Mouse (Mus musculus): ENCODE measurements around the gene Cwf19l1.

Gene Cwf19l1

GRCm38 (mm10) chr19:44110356-44110755, 25.3 kb downstream of the Cwf19l1 start:
- 92% methylated on average over 9 of the region's 9 CpGs for WGBS

DNA sequence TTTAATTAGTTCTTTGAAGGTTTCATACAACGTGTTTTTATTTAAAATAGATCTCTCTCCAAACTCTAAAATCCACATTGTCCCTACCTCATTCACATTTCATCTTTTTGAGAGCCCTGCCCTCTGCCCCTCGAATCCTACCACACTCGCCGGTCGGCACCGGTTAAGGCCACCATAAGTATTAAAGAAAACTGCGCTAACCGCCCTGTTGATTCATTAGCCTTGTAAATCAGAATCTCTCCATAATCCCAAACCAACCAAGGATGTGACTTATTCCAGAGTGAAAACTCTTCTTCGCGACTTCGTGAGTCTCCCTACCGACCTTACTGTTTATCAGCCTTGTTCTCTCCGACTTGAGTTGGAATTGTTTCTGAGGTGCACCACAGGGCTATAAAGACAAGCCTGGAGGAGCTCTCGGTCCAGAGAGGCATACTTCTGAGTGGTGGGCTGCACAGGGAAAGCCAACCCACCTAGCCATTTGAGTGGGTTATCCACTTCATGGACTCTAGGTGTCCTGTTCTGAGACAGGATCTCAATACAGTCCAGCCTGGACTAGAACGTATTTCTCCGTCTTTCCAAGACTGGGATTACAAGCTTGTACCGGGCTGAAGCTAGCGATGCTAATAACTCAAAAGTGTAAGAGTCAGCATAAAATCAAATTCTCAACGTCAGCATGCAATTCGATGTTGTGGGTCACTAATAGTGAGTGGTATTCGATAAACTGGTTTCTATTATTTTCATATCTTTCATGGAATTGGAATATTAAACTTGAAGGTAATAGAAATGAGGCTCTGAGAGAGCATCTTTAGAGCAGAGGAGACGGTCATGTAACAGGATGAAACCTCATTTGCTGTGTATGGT, 27.8 kb downstream of the Cwf19l1 start:
- 23% methylated on average over 22 of the region's 22 CpGs for WGBS

DNA sequence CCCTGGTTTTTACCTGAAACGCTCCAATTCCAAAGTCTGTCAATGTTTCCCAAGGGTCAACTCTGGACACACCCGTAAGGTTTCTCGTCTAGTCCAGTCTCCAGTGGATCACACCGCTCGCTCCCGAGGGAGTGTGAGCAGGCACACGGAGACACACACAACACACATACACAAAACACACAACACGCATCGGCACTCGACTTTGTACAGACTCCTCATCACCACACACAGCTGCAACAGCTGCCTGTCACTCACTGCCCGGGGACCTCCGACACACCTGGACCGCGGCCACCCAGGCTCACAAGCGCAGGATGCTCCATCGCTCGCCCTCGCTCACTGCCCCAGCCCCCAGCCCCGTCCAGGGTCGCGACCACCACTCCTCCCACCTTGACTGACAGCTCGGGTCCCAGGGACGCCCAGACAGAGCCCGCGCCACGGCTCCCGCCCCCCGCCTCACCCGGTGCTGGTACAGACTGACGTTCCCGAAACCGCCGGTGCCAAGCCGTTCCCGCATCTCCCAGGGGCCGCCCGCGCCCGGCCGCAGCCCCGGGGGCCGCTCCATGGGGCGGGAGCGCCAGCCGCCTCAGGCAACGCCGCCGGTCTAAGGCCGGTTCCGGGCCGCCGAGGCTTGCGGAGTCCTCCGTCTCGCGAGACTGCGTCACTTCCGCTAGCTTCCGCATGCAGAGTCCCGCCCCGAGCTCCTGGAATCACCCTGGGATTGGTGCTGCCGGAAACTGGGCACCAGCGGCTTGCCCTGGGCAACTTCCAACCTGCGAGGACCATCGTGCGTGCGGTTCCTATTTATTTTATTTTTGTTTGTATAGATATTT, 28.6 kb downstream of the Cwf19l1 start, which contains the start of gene Chuk:
Gene Chuk (minus strand): TSS at position 650 of the 830 bp plus-strand sequence.
- under 1% methylated on average over 67 of the region's 67 CpGs for WGBS

DNA sequence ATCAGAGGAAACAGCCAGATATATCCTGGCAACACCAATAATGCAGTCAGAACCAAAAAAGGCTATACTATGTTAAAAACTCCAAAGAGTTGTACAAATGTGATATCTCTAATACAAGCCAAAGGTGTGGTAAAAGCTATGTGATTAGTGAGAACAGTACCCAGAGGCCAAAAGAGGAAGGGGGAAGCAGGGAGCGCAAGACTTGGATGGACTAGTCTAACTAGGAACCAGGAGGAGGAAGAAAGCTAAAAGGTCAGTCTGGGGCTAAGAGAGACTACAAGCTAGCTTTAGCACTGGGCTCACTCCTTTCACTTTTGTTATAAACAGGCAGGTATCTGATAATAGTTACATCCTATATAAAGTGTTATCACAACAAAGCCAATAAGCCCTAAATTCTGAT, 31.3 kb downstream of the Cwf19l1 start:
- WGBS: 89% methylated on average over 1 of the region's 1 CpGs

DNA sequence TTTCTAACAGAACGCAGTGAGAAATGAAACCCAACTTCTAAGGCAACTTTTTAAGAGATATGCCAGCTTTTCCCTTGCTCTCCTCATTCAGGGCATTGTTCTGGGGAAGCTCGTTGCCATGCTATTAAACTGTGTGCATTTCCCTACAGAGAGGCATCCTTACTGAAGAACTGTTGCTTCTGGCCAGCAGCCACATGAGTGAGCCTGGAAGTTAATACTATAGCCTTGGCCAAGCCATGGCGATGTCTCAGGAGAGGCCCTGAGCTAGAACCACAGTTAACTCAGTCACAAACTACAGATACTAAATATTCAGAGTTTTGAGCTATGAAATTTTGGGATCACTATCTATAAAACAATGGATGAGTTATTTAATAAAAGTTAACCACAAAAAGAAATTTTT, 32.7 kb downstream of the Cwf19l1 start:
- 73% methylated on average over 3 of the region's 3 CpGs for WGBS

- WGBS: 41% methylated on average over 3 of the region's 3 CpGs
Observed at GRCm38 (mm10) chr19:44086278-44086677, 49.4 kb downstream of the Cwf19l1 start.

DNA sequence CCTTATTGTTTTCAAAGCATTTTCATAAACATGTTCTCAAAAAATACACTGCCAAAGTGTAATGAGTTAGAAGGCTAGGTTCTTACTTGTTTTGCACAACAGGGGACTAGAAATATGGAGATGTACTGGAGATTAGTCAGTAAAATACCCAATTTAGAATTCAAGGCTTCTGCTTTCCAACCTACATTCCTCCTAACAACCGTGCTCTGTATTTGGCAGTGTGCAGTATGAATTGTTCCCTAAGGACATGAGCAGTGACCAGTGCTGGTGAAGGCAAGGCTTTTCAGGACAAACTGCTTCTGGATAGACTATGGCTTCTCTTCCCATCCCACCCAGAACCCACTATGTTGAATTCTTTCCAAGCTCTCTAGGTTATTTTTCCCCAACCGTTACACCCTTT, 54.8 kb downstream of the Cwf19l1 start:
- WGBS: 48% methylated on average over 2 of the region's 2 CpGs

- WGBS: 46% methylated on average over 2 of the region's 2 CpGs
Observed at GRCm38 (mm10) chr19:44080023-44080422, 55.7 kb downstream of the Cwf19l1 start.

- WGBS: 88% methylated on average over 4 of the region's 4 CpGs
Observed at GRCm38 (mm10) chr19:44077024-44077423, 58.7 kb downstream of the Cwf19l1 start.

GRCm38 (mm10) chr19:44076457-44076856, 59.2 kb downstream of the Cwf19l1 start:
- 93% methylated on average over 9 of the region's 9 CpGs for WGBS

DNA sequence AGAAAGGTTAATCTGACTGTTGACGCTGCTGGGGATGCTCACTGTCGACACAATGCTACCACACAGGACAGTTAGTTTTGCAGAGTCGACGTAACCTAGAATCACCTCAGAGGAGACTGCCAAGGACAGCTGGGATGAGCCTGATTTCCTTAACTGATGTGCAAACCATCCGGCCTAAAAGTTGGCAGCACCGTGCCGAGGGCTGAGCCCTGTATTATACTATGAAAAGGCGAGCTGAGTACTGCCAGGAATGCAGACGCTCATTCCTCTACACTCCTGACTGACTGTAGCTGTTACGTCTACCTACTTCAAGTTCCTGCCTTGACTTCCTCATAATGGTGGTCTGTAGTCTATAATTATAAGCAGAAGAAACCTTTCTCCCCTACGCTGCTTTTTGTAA, 60.7 kb downstream of the Cwf19l1 start:
- WGBS: 64% methylated on average over 11 of the region's 11 CpGs

- 54% methylated on average over 5 of the region's 5 CpGs for WGBS
Observed at GRCm38 (mm10) chr19:44071166-44071565, 64.5 kb downstream of the Cwf19l1 start.

DNA sequence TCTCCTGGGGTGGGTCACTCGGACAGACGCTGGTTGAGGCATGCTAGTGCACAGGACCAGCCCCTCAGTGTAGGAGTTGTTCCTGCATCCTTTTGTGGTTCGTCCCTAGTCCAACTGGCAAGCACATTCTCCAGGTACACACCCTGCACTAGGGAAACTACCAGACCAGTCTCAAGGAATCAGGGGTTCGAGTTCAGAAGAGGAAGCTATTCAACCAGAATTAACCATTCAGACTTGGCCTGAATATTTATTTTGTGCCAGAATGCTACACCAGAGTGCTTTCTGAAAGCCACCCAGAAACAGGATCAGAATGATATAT, 65.8 kb downstream of the Cwf19l1 start:
- WGBS: 0% methylated on average over 4 of the region's 4 CpGs

DNA sequence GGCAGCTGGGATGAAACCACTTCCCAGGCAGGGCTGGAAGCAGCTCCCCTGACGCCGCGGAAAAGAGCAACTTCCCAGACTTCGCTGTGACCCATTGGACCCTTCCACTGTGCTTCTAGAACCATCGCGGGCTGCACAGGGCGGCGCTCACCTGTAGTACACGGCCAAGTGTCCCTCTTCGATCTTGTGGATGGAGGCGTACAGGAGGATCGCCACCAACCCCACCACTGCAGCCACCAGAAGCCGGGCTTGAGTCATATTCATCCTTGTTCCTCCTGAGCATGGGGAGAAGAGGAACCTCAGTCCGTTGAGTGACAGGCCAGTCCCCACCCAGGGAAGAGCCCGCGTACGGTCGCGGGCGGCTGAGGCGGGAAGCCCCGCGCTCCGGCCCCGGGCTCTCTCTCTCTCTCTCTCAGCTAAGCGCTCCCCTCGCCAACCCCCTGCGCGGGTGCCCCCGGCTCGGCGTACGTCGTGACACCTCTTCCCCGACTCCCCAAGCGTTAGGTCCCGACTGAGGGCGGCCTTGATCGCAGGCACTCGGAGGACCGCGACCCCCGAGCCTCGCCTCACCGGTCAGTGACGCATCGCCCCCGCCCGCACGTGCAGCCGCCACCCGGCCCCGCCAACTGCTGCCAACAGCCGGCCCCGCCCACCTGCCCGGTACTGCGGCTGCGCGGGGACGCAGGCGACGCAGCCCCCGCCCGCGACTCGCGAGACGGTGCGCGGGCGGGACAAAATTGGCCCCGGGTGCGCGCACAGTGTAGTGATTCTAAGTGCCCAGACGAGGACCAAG, 66.4 kb downstream of the Cwf19l1 start, which contains the start of gene Erlin1:
Gene Erlin1 (minus strand): TSS at position 665 of the 793 bp plus-strand sequence.
- whole genome bisulfite sequencing: under 1% methylated on average over 70 of the region's 75 CpGs

DNA sequence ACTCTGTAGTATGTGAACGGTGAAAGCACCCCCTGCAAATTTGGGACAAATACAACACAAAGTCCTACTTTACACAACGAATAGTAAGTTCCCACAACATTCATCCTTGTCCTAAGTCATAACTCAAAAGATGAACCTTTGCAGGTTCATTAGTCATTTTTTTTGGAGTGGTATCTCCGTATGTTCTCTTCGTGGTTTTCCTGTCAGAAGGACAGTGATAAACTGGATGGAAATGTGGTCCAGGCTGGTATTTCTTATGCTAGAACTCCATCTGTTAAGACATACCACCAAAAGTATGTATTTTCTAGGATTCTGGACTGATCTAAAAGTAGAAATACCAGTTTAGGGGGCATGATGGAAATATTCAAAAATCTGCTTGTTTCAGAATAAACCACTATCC, 67.4 kb downstream of the Cwf19l1 start:
- WGBS: 73% methylated on average over 4 of the region's 4 CpGs

- WGBS: 52% methylated on average over 9 of the region's 9 CpGs
Observed at GRCm38 (mm10) chr19:44067323-44068049, 68.2 kb downstream of the Cwf19l1 start.

GRCm38 (mm10) chr19:44064734-44065133, 70.9 kb downstream of the Cwf19l1 start:
- WGBS: 94% methylated on average over 2 of the region's 2 CpGs

GRCm38 (mm10) chr19:44063773-44064172, 71.9 kb downstream of the Cwf19l1 start:
- WGBS: 91% methylated on average over 7 of the region's 7 CpGs

DNA sequence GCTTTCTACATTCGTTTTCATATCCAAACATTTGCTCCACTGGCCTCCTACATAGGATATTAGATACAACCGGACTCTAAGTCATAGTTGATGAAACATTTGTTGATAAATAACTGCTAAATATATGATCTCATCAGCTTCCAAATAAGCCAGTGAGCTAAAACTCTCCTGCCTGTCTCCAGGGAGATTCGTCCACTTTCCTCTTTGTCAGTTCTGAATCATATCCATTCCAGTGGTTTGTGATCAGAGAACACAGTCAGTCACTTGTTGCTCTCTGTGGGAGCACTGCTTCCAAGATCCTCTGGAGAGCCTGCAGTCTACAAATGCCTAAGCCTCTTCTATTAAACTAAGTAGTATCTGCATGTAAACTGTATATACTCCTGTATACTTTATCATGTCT, 75.5 kb downstream of the Cwf19l1 start:
- WGBS: 81% methylated on average over 3 of the region's 3 CpGs

Data from cerebral cortex, adult 2 months (tissue).